Mouse (Mus musculus): Measurements from ENCODE around the gene Gabbr1.

Gabbr1 gene

GRCm38 (mm10) chr17:37044651-37045244 lies 1.0 kb upstream of the Gabbr1 start:
- no peak for DNase-seq

GRCm38 (mm10) chr17:37046312-37047112 lies 746 bp downstream of the Gabbr1 start:
- peak; percentile 78 to 80 for DNase-seq

- peak in 1 of 2 experiments; percentile 29 for DNase-seq
These were observed 1.7 kb downstream of the Gabbr1 start for GRCm38 (mm10) chr17:37047332-37047976.

- no peak for DNase-seq
These were observed 2.2 kb downstream of the Gabbr1 start for GRCm38 (mm10) chr17:37047981-37048380.

GRCm38 (mm10) chr17:37048383-37048782 lies 2.6 kb downstream of the Gabbr1 start:
- peak in 1 of 2 experiments; percentile 21 for DNase-seq

GRCm38 (mm10) chr17:37049570-37050310 lies 4.0 kb downstream of the Gabbr1 start:
- peak; percentile 62 to 69 for DNase-seq

- peak in 1 of 2 experiments; percentile 21 for DNase-seq
These were observed 4.6 kb downstream of the Gabbr1 start for GRCm38 (mm10) chr17:37050399-37050798.

- no peak for DNase-seq
These were observed 5.1 kb downstream of the Gabbr1 start for GRCm38 (mm10) chr17:37050876-37051275.

- no peak for DNase-seq
These were observed 6.0 kb downstream of the Gabbr1 start for GRCm38 (mm10) chr17:37051745-37052144.

- DNase-seq, result no peak
These were observed 11.2 kb downstream of the Gabbr1 start for GRCm38 (mm10) chr17:37056957-37057356.

GRCm38 (mm10) chr17:37061435-37061834 lies 15.7 kb downstream of the Gabbr1 start:
- no peak for DNase-seq

- DNase-seq, result no peak
These were observed 16.4 kb downstream of the Gabbr1 start for GRCm38 (mm10) chr17:37062101-37062641.

GRCm38 (mm10) chr17:37063063-37063462 lies 17.3 kb downstream of the Gabbr1 start:
- no peak for DNase-seq

GRCm38 (mm10) chr17:37063686-37064495 lies 18.1 kb downstream of the Gabbr1 start:
- DNase-seq, result no peak

- no peak for DNase-seq
These were observed 20.2 kb downstream of the Gabbr1 start for GRCm38 (mm10) chr17:37065993-37066392.

- DNase-seq, result no peak
These were observed 22.1 kb downstream of the Gabbr1 start for GRCm38 (mm10) chr17:37067861-37068260.

- no peak for DNase-seq
These were observed 24.4 kb downstream of the Gabbr1 start for GRCm38 (mm10) chr17:37070121-37070520.

- no peak for DNase-seq
These were observed 26.4 kb downstream of the Gabbr1 start for GRCm38 (mm10) chr17:37072080-37072729.

- no peak for DNase-seq
These were observed 27.0 kb downstream of the Gabbr1 start for GRCm38 (mm10) chr17:37072730-37073276.

GRCm38 (mm10) chr17:37075181-37075580 lies 29.4 kb downstream of the Gabbr1 start:
- no peak for DNase-seq

GRCm38 (mm10) chr17:37075766-37076165 lies 30.0 kb downstream of the Gabbr1 start:
- DNase-seq, result no peak
